Mouse (Mus musculus) lung, postnatal 25 days (tissue): ENCODE data around the gene Ptcra.
"Not testable (repeated sequence)": the region's sequence is repeated elsewhere in the genome, so short reads cannot be mapped to it uniquely, and the experiment has no call there.

Source experiments
- DNase-seq: peaks from one replicate; pipeline ENCODE4 v3.0.0; 2022; ENCODE audit warnings: low spot score

The Ptcra gene

GRCm38 (mm10) chr17:46771025-46771424 lies 7.5 kb upstream of the Ptcra start:
- no peak for DNase-seq

GRCm38 (mm10) chr17:46770546-46770945 lies 7.0 kb upstream of the Ptcra start:
- no peak for DNase-seq

DNA sequence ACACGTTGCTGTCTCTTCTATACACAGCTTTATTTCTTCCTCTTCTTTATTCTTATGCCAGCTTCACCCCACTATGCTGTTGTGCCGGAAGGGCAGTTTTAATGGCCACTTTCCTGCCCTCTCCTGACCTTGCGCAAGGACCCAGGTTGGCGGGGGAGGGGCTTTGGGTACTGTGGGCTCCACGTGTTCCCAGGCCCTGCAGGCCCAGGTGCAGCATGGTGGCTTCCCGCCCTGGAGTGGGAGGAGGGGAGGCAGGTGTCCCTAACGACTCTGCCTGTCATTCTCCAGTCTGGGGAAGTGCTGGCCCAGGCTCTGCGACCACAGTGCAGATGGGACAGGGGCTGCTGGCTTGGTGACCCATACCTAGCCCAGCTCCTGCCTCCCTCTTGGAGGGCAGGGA lies 4.4 kb upstream of the Ptcra start:
- DNase-seq, result peak; percentile 61

- not testable (repeated sequence) for DNase-seq
These were observed 1.4 kb upstream of the Ptcra start for GRCm38 (mm10) chr17:46764916-46765315.

DNA sequence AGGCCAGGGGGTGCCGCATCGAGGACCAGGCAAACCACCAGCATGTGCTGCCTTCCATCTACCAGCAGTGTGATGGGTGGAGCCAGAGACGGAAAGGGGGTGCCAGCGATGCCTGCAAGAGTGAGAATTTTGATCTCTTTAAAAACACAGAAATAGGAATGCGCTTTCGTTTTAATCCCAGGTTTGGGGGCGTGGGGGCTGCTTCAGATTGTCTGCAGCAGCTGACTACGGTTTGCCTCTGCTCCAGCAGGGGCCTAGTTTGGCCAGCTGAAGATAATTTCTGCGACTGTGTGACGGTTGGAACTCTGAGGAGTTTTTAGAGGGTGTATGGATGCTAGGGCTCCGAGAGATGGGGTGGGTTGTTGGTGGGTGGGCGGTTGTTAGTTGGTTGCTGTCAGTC lies 4.8 kb downstream of the Ptcra start:
- DNase-seq, result no peak

GRCm38 (mm10) chr17:46751794-46752556 lies 11.5 kb downstream of the Ptcra start, which contains the start of gene Cnpy3:
Gene Cnpy3, minus strand, starts transcription at chr17:46752214.
- peak; percentile 98 for DNase-seq

- DNase-seq, result peak; percentile 80
These were observed 12.3 kb downstream of the Ptcra start for GRCm38 (mm10) chr17:46751056-46751793.

GRCm38 (mm10) chr17:46750580-46750979 lies 12.9 kb downstream of the Ptcra start:
- DNase-seq, result no peak

GRCm38 (mm10) chr17:46749282-46749681 lies 14.2 kb downstream of the Ptcra start:
- no peak for DNase-seq

- DNase-seq, result no peak
These were observed 15.7 kb downstream of the Ptcra start for GRCm38 (mm10) chr17:46747806-46748205.

- no peak for DNase-seq
These were observed 16.3 kb downstream of the Ptcra start for GRCm38 (mm10) chr17:46747234-46747633.

DNA sequence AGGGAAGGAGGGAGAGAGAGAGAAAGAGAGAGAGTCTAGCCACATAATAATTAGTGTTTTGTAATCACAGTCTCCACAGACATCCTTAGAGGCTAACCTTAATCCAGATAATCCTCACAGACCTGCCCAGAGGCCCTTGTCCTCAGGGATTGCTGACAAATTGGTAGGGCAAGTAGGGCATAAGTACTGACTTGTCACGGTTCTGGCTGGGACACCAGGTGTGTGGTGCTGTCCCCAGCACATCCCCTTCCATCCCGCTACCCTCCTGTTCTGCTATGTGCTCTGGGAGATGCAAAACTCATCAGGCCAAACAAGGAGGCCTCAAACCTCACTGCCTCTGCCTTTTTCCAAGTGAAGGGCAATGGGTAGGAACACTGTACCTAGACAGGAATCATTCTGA lies 18.0 kb downstream of the Ptcra start:
- DNase-seq, result no peak

GRCm38 (mm10) chr17:46742986-46743385 lies 20.5 kb downstream of the Ptcra start:
- DNase-seq, result peak; percentile 67

GRCm38 (mm10) chr17:46741305-46741704 lies 22.2 kb downstream of the Ptcra start:
- DNase-seq, result no peak

- DNase-seq, result peak; percentile 23
These were observed 27.4 kb downstream of the Ptcra start for GRCm38 (mm10) chr17:46736160-46736559.

GRCm38 (mm10) chr17:46735287-46735686 lies 28.2 kb downstream of the Ptcra start:
- DNase-seq, result no peak

- DNase-seq, result no peak
These were observed 29.5 kb downstream of the Ptcra start for GRCm38 (mm10) chr17:46734055-46734454.

DNA sequence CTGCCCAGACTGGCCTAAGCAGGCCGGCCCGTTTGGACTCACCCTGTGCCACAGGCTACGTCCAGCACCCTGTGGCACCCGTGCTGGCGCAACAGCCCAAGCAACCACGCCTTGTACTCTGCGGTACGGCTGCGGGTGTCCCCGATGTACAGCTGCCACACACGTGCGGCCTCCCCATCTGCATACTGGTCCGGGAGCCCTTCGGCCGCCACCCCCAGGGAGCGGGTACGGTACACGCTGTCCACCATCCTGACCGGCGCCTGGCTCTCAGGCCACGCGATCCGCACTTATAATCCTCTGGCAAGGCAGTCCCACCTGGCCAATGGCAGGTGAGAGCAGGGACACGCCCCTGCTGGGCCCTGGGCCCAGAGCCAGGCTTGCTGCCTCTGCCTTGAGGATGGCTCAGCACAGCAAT lies 34.6 kb downstream of the Ptcra start, which contains the start of gene Gnmt:
TSS of gene Gnmt (minus strand) at position 265 of the 415 bp plus-strand sequence.
- DNase-seq, result peak; percentile 77

DNA sequence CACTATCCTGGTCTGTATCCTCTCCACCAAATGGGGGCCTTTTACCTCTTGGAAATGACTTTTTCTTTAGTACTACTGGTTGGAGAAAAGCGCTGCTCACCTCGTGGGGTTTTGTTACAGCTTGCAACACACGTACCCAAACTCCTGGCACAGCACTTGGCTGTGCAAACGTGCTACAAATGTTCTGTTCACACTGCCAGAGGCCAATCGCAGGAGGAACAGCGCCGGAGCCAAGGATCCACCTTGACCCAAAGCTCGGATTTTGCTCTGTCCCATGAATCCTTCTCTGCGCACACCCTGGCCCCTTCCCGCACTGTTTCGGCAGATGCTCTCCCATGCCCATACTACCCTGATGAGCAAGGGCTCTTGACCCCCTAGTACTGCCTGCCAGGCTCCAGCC lies 35.0 kb downstream of the Ptcra start:
- DNase-seq, result no peak

- peak; percentile 31 for DNase-seq
These were observed 35.5 kb downstream of the Ptcra start for GRCm38 (mm10) chr17:46728021-46728420.

DNA sequence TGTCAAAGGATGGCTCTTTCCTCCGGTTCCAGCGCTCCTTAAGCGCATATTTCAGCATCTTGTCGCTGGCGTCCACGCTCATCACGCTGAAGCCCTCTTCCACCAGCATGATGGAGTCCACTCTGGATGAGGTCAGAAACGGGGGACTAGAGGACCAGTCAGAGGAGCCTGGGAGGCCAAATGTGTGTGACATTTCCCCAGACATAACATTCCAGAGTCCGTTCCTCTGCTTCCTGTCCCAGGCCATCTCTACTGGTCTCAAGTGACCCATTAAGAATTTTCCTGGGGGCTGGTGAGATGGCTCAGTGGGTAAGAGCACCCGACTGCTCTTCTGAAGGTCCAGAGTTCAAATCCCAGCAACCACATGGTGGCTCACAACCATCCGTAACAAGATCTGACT lies 36.2 kb downstream of the Ptcra start:
- no peak for DNase-seq

- no peak for DNase-seq
These were observed 37.5 kb downstream of the Ptcra start for GRCm38 (mm10) chr17:46725731-46726645.
